Mouse (Mus musculus) thymus, adult 2 months (tissue): ENCODE measurements around the gene Zfp638. TPM values are rescaled to one million over a fixed set of nuclear protein-coding genes. Genes with fewer than 3 reads are reported as not detected.

Source experiments
- DNase-seq: peaks from one replicate; pipeline ENCODE4 v3.0.0; 2021
- H3K27ac ChIP-seq: fragments of 200-500 bp; 2 replicates; pipeline ENCODE4 v1.5.1; 2012; ENCODE audit warnings: low read length, control low read depth; ENCODE audit not compliant: control insufficient read depth, insufficient read depth
- H3K27me3 ChIP-seq: fragments of 200-500 bp; 2 replicates; pipeline ENCODE4 v1.6.1; 2012; ENCODE audit warnings: mild to moderate bottlenecking, low read length, moderate library complexity, mixed read lengths; ENCODE audit not compliant: control insufficient read depth, insufficient read depth
- H3K36me3 ChIP-seq: fragments of 200-500 bp; 2 replicates; pipeline ENCODE4 v1.6.1; 2012; ENCODE audit warnings: mild to moderate bottlenecking, low read length, moderate library complexity; ENCODE audit not compliant: control insufficient read depth, insufficient read depth
- H3K4me1 ChIP-seq: fragments of 200-500 bp; replicated peaks from 2 replicates; pipeline ENCODE4 v1.6.1; 2012; ENCODE audit warnings: low read length; ENCODE audit not compliant: control insufficient read depth, insufficient read depth
- H3K4me3 ChIP-seq: fragments of 200-500 bp; 2 replicates; pipeline ENCODE4 v1.5.1; 2012; ENCODE audit warnings: mild to moderate bottlenecking, low read length, control low read depth, moderate library complexity; ENCODE audit not compliant: control insufficient read depth, insufficient read depth
- CTCF ChIP-seq: fragments of 200-500 bp; IDR thresholded peaks from 2 replicates; pipeline ENCODE4 v1.5.1; 2012; ENCODE audit warnings: mild to moderate bottlenecking, control low read depth, low read length, moderate library complexity, borderline replicate concordance; ENCODE audit not compliant: control insufficient read depth, poor library complexity, insufficient read depth; ENCODE audit errors: extremely low read depth
- POLR2A ChIP-seq: fragments of 200-500 bp; IDR thresholded peaks from 2 replicates; pipeline ENCODE4 v1.6.1; 2012; ENCODE audit warnings: mild to moderate bottlenecking, low read length, control low read depth, moderate library complexity; ENCODE audit not compliant: control insufficient read depth, poor library complexity, insufficient read depth; ENCODE audit errors: extremely low read depth
- WGBS: fragments of 180-500 bp; shearing (Covaris S2); methylation state at CpG from one replicate; pipeline ENCODE4 v1.1.7; 2018; 5-methylcytosine and 5-hydroxymethylcytosine counted together
- polyA plus RNA-seq: library from polyadenylated mRNA; depleted of rRNA; stranded (reverse); fragments of >200 nt; gene quantifications from 2 replicates; pipeline ENCODE4 v1.2.3, GENCODE M21; 2012

Zfp638 gene
- polyA plus RNA-seq, 1 experiment: 24.2 TPM

DNA sequence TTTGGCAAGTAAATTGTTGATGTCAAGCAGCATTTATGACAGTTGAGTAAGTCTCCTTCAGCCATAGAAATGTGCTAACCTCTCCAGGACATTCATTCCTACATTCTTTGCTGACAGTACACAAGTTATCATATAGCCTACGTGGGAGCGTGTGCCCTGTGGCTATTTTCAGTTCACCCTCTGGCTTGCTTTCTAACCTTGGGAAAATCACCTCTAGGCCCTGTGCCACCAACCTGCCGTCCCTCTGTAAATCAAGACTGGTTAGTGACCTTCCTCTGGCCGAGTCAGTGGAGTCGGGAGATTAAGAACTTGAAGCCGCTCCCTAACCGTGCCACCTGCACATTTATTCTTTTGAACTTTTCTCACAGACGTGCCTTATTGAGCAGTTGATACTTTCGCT, 6.9 kb upstream of the Zfp638 start:
- Histone ChIP-seq H3K4me1 (no peaks in the 10 kb centered on the region), H3K4me3 (no peak overlapping the region), H3K27me3 (no peaks in the 10 kb centered on the region), H3K27ac (no peak overlapping the region), H3K36me3 (no peaks in the 10 kb centered on the region)
- no peak for DNase-seq
- TF ChIP-seq POLR2A (no peak), CTCF (no peak)
- 88% methylated on average over 9 of the region's 9 CpGs for WGBS

DNA sequence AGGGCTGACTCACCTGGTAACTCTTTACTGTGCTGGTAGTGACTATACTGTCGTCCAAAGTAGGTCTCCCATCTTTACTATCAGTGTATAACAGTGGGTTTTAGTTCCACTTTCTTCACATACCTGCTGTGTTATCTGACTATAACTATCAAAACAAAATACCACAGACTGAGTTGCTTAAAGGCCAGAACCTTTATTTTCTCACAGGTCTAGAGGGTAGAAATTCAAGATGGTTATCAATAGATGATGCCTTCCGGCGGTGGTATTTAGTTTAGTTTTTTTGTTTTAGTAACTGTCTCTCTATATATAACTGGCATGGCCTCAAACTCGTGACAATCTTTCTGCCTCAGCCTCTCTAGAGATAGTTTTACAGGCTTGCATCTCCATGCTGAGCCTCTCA, 3.4 kb upstream of the Zfp638 start:
- no peak for TF ChIP-seq POLR2A
- TF ChIP-seq CTCF: no peak
- Histone ChIP-seq H3K36me3 (no peaks in the 10 kb centered on the region), H3K27me3 (no peaks in the 10 kb centered on the region), H3K4me3 (no peak overlapping the region), H3K4me1 (peaks cover 6% of the 10 kb centered on the region), H3K27ac (no peak overlapping the region)
- no peak for DNase-seq
- 54% methylated on average over 4 of the region's 4 CpGs for WGBS

DNA sequence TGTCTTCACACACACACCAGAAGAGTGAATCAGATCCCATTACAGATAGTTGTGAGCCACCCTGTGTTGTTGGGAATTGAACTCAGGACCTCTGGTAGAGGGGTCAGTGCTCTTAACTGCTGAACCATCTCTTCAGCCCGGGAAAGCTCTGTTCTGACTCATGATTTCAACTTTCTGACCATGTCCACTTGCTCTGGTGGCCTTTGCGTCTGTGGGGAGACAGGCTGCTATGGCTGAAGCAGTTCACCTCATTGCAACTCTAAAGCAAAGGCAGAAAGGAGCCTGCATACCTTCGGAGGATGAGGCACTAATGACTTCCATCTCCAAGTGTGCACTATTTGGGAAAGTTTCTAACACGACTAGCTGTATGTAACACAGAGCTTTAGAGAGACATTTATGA, 486 bp upstream of the Zfp638 start:
- Histone ChIP-seq H3K4me3 (no peak overlapping the region), H3K36me3 (no peaks in the 10 kb centered on the region), H3K27me3 (no peaks in the 10 kb centered on the region), H3K27ac (no peak overlapping the region), H3K4me1 (peaks cover 6% of the 10 kb centered on the region)
- TF ChIP-seq POLR2A (no peak), CTCF (no peak)
- peak; percentile 4 for DNase-seq
- WGBS: 32% methylated on average over 4 of the region's 4 CpGs

DNA sequence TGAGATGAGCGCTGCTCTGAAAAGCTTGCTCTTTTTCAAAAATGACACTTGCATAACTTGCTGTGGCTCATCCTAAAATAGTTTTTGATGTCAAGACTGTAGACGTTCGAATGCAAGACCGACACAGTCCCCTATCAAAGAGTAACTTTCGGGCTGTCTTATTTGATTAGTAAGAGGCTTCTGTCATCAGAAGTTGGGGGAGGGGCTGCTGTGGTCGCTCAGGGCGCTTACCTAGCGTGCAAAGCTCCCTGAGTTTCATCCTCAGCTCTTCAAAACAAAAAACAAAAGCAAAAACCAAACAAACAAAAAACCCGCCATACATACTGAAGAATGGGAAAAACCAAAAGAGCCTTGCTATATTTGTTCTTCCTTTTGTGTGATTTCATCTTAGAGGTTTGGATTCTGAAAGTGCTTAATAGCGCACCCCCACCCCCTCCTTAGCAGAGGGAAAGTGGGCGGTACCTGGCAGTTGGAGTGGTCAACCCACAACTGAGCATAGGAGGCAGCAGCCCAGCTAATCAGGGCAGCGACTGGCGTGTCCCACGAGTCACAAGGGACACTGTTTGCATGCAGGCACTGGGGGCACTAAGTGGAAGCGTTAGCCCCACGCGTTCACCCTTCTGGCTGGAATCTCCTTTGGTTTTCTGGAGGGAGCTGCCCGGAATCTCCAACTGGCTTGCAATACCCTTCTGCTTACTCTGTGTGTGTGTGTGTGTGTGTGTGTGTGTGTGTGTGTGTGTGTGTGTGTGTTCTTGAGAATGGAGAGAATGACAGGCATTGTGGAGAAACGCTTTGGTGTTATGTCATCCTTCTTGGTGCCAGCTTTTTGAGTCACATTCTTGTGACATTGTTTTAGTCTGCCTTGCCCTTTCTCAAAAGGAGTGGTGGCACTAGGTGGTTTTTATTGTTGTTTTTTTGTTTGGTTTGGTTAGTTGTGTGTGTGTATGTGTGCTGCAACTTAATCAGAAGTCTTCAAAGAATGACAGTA, 983 bp downstream of the Zfp638 start:
- H3K27me3 ChIP-seq: no peaks in the 10 kb centered on the region
- H3K4me3 ChIP-seq: peak overlapping the region; percentile 97
- DNase-seq: peak; percentile 40
- peaks cover 6% of the 10 kb centered on the region for H3K4me1 ChIP-seq
- 4% methylated on average over 19 of the region's 19 CpGs for WGBS
- no peak overlapping the region for H3K27ac ChIP-seq
- TF ChIP-seq POLR2A: no peak
- no peak for TF ChIP-seq CTCF
- H3K36me3 ChIP-seq: no peaks in the 10 kb centered on the region

GRCm38 (mm10) chr6:83879815-83880214, 12.9 kb downstream of the Zfp638 start:
- WGBS: 10% methylated on average over 4 of the region's 4 CpGs
- H3K4me1 ChIP-seq: no peaks in the 10 kb centered on the region
- H3K27me3 ChIP-seq: no peaks in the 10 kb centered on the region
- peak; percentile 49 for DNase-seq
- H3K27ac ChIP-seq: no peak overlapping the region
- no peak overlapping the region for H3K4me3 ChIP-seq
- H3K36me3 ChIP-seq: no peaks in the 10 kb centered on the region
- no peak for TF ChIP-seq POLR2A
- TF ChIP-seq CTCF: no peak

GRCm38 (mm10) chr6:83886789-83887188, 19.9 kb downstream of the Zfp638 start:
- Histone ChIP-seq H3K36me3 (no peaks in the 10 kb centered on the region), H3K4me3 (no peak overlapping the region), H3K27ac (no peak overlapping the region), H3K27me3 (no peaks in the 10 kb centered on the region), H3K4me1 (no peaks in the 10 kb centered on the region)
- no peak for TF ChIP-seq CTCF
- whole genome bisulfite sequencing: 78% methylated on average over 3 of the region's 3 CpGs
- no peak for DNase-seq
